Mouse (Mus musculus) kidney, adult 2 months (tissue): ENCODE data around the gene Ap3b1. TPM values are rescaled to one million over a fixed set of nuclear protein-coding genes. Genes with fewer than 3 reads are reported as not detected.

ENCODE experiments used
- DNase-seq: peaks from one replicate; pipeline ENCODE4 v3.0.0; 2021
- H3K27ac ChIP-seq: fragments of 200-500 bp; 2 replicates; pipeline ENCODE4 v1.5.1; 2012; ENCODE audit warnings: low read depth, low read length, control low read depth, inconsistent platforms; ENCODE audit not compliant: insufficient read depth
- H3K27me3 ChIP-seq: fragments of 200-500 bp; replicated peaks from 2 replicates; pipeline ENCODE4 v1.6.1; 2012; ENCODE audit warnings: mild to moderate bottlenecking, moderate library complexity, low read length, inconsistent platforms; ENCODE audit not compliant: control insufficient read depth, insufficient read depth
- H3K36me3 ChIP-seq: fragments of 200-500 bp; 2 replicates; pipeline ENCODE4 v1.6.1; 2012; ENCODE audit warnings: mild to moderate bottlenecking, moderate library complexity, low read length, inconsistent platforms; ENCODE audit not compliant: control insufficient read depth, insufficient read depth
- H3K4me1 ChIP-seq: fragments of 200-500 bp; 2 replicates; pipeline ENCODE4 v1.6.1; 2011; ENCODE audit warnings: low read length; ENCODE audit not compliant: control insufficient read depth, insufficient read depth
- H3K4me3 ChIP-seq: fragments of 200-500 bp; 2 replicates; pipeline ENCODE4 v1.5.1; 2011; ENCODE audit warnings: mild to moderate bottlenecking, low read depth, low read length, control low read depth; ENCODE audit not compliant: insufficient read depth
- CTCF ChIP-seq: fragments of 200-500 bp; conservative IDR thresholded peaks from 2 replicates; pipeline ENCODE4 v1.5.1; 2011; ENCODE audit warnings: low read depth, mild to moderate bottlenecking, control low read depth, low read length, moderate library complexity, mixed read lengths; ENCODE audit not compliant: insufficient read depth, insufficient read length
- POLR2A ChIP-seq: fragments of 200-500 bp; IDR thresholded peaks from one replicate; pipeline ENCODE4 v1.6.1; 2011; ENCODE audit warnings: low read depth, low read length, control low read depth
- WGBS: fragments of 180-500 bp; shearing (Covaris S2); methylation state at CpG from one replicate; pipeline ENCODE4 v1.1.7; 2018; 5-methylcytosine and 5-hydroxymethylcytosine counted together
- polyA plus RNA-seq: library from polyadenylated mRNA; depleted of rRNA; stranded (reverse); fragments of >200 nt; gene quantifications from 2 replicates; pipeline ENCODE4 v1.2.3, GENCODE M21; 2012

The Ap3b1 gene
- polyA plus RNA-seq, 1 experiment, result 49.4 TPM

GRCm38 (mm10) chr13:94375526-94376390 is 17.0 kb downstream of the Ap3b1 start:
- no peak overlapping the region for H3K27ac ChIP-seq
- H3K4me1 ChIP-seq, result peaks cover 4% of the 10 kb centered on the region; the same call in 1 of the 2 replicates
- no peaks in the 10 kb centered on the region for H3K36me3 ChIP-seq
- TF ChIP-seq POLR2A (no peak), CTCF (no peak)
- no peaks in the 10 kb centered on the region for H3K27me3 ChIP-seq
- WGBS, result 83% methylated on average over 7 of the region's 7 CpGs
- no peak overlapping the region for H3K4me3 ChIP-seq
- DNase-seq, result no peak

DNA sequence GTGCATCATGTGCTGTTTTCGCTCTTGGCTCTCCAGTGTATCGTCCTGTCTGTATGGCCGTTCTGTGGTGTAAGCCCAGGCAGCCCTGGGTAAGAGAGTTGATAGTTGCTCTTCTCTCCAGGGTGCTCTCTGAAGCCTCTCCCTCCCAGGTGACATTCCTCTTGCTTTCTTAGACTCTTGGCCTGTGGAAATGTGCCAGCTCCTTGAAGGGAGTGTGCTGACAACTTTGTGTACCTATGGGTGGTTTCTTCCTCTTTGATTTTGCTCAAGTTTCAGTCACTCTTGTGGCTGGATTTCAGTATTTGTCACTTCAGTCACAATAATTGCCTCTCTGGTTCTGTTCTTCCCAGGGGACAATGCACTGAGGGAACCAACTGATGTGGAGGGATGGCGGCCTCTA is 20.2 kb downstream of the Ap3b1 start:
- TF ChIP-seq POLR2A (no peak), CTCF (no peak)
- H3K36me3 ChIP-seq, result no peaks in the 10 kb centered on the region
- no peak overlapping the region for H3K27ac ChIP-seq
- H3K27me3 ChIP-seq, result no peaks in the 10 kb centered on the region
- peak; percentile 36 for DNase-seq
- peaks cover 3% of the 10 kb centered on the region; the same call in 1 of the 2 replicates for H3K4me1 ChIP-seq
- no peak overlapping the region for H3K4me3 ChIP-seq
- 84% methylated on average over 4 of the region's 4 CpGs for WGBS

DNA sequence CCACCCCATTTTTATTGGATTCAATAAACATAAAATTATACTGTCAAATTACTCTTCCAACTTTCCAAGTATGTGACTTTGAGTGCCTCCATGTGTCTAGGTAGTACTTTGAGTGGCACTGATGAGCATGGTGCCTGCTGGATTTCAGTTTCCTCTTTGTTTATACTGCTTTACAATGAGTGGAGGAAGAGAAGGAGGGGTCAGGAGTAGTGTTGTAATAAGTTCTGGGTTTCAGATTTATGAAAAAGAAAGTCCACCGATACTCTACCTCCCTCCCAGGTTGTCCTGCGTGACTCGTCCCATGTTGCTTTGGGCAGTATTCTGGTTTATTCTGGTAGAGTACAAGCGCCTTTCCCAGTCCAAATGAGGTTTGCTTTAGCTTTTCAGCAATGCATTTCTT is 22.7 kb downstream of the Ap3b1 start:
- DNase-seq, result no peak
- Histone ChIP-seq H3K27ac (no peak overlapping the region), H3K4me1 (peaks cover 3% of the 10 kb centered on the region; the same call in 1 of the 2 replicates), H3K27me3 (no peaks in the 10 kb centered on the region), H3K4me3 (no peak overlapping the region), H3K36me3 (no peaks in the 10 kb centered on the region)
- TF ChIP-seq CTCF (no peak), POLR2A (no peak)
- WGBS, result 30% methylated on average over 4 of the region's 4 CpGs

DNA sequence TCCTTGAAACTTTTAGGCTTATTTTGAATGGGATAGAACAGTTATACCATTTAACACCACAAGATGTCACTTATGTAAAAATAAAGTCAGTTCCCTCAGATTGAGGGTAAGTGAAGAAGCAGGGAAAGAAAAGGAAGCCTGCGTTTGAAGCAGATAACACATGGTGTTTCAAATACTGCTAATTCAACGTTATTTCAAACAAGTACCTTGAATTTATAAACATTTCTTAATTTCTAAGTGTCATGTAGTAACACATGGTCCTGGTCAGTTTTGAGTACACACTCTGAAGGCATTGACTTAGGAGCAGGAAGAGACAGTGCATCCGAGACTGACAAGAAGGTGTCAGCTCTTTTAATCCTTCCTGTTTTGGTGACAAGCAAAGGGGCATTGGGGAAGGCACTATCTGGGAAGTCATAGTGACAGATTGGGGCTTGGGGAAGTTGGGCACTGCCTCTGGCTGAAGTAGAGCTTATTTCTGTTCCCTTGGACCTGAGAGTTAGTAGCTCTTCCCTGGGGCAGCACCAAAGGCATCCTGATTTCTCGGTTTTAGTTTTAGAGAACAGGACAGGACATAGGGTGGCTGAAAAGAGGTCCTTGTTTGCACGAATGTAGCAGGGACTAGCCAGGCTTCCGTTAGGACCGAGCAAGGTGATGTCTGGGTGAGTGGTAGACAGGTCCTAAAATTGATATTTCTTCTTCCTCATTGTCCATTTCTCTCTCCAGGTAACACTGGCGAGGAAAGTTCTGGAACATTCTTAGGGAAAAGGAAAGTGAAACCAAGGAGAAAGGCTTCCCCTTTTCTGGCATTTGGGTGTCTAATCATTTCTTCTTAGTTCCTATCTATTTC is 23.3 kb downstream of the Ap3b1 start:
- DNase-seq, result peak; percentile 14
- TF ChIP-seq POLR2A (no peak), CTCF (no peak)
- H3K36me3 ChIP-seq, result no peaks in the 10 kb centered on the region
- peak overlapping the region; percentile 19 for H3K27ac ChIP-seq
- H3K27me3 ChIP-seq, result no peaks in the 10 kb centered on the region
- H3K4me3 ChIP-seq, result peak overlapping the region; percentile 30; the same call in 1 of the 2 replicates
- peaks cover 3% of the 10 kb centered on the region; the same call in 1 of the 2 replicates for H3K4me1 ChIP-seq
- WGBS, result 48% methylated on average over 8 of the region's 8 CpGs

- TF ChIP-seq POLR2A (no peak), CTCF (no peak)
- Histone ChIP-seq H3K4me3 (no peak overlapping the region), H3K27me3 (no peaks in the 10 kb centered on the region), H3K36me3 (no peaks in the 10 kb centered on the region), H3K27ac (no peak overlapping the region), H3K4me1 (0 out of 2 replicates have a peak, but pooled peaks cover 3% of the 10 kb centered on the region)
- 62% methylated on average over 3 of the region's 3 CpGs for WGBS
- peak; percentile 12 for DNase-seq
Observed at GRCm38 (mm10) chr13:94384931-94385570, 26.3 kb downstream of the Ap3b1 start.

GRCm38 (mm10) chr13:94388566-94388965 is 29.8 kb downstream of the Ap3b1 start:
- Histone ChIP-seq H3K27me3 (no peaks in the 10 kb centered on the region), H3K27ac (0 out of 2 replicates have a peak overlapping the region, but pooled peaks have one; percentile 35), H3K4me3 (no peak overlapping the region), H3K36me3 (no peaks in the 10 kb centered on the region), H3K4me1 (no peaks in the 10 kb centered on the region)
- TF ChIP-seq POLR2A (no peak), CTCF (no peak)
- DNase-seq, result no peak
- WGBS, result 59% methylated on average over 3 of the region's 3 CpGs
